Mouse (Mus musculus) mature B cell (primary cell): ENCODE results near the gene Dnm3.

Experiments used
- in situ Hi-C: fragments of 300-500 bp; cut with MboI; formaldehyde crosslinking; loops from 2 replicates; pipeline ENCODE4 v1.14.3; 2019

Gene Dnm3

DNA sequence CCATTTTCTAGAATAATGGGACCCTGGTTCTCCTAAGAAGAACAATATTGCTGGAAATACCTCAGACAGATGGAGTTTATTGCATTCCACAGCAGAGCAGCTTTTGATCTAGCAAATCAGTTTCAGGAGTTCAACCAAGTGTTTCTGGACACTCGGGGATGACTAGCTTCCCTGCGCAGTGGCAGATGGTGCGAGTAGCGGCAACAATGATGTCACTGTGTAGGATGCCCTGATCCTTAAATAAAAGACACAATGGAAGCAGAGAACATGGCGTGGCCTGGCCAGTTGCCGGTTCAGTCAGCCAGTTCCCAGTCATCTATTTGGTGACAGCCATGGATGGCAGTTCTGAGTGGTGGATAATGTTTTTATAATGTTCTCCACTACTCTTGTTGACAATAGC lies 400.4 kb downstream of the Dnm3 start:
- in situ Hi-C loops, result no loop called here

DNA sequence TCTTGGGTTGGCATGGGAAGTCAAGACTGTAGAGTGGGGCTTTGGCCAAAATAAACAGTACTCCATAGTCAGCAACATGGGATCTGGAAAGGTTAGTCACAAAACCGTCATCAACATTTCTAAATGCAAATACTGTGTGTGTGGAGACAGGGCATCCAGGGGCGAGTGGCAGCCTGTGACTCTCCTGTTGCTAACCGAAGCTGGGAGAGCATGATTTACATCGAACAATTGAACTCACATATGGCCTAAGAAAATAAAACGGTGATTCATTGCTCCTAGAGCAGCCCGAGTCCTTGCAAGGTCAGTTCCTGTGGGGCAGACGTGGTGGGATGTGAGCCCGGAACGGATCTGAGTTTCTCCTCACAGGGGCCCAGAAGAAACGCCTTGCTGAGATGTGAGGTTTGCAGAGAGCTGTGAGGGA lies 401.2 kb downstream of the Dnm3 start:
- in situ Hi-C loops, result no loop called here

DNA sequence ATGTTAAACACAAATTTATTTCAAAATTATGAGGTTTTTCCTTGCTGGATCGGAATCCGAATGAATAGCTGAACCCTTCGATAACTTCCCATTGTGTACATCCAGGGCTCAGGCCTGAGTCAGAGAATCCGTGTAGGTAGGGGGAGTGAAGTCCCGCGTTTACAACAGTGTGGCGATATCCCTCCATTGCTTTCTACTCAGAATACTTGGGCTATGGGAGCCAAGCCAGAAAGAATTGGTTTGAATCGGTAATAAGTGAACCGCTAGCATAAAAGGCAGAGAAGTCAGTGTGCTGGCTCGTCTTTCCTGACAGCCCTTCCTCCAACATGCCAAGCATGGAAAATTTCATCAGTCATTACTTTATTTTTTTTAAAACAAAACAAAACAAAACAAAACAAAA lies 402.0 kb downstream of the Dnm3 start:
- in situ Hi-C loops, result no loop called here

DNA sequence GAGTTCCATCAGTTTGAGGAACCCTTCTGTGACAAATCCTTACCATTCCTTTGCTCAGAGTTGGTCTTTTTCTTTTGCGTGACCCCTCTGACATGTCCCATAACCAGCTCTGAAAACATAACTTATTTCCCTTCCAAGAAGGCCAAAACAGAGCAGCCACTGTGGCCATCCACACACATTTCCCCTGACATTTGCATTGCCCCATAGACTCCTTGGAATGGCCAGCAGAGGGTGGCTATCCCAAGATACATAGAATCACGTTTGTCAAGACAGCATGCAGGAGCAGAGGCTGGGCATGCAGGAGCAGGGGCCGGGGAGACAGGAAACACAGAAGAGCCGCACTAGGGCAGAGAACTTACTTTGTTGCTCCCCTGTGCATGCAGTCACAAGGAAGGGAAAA lies 402.4 kb downstream of the Dnm3 start:
- in situ Hi-C loops, result no loop called here

DNA sequence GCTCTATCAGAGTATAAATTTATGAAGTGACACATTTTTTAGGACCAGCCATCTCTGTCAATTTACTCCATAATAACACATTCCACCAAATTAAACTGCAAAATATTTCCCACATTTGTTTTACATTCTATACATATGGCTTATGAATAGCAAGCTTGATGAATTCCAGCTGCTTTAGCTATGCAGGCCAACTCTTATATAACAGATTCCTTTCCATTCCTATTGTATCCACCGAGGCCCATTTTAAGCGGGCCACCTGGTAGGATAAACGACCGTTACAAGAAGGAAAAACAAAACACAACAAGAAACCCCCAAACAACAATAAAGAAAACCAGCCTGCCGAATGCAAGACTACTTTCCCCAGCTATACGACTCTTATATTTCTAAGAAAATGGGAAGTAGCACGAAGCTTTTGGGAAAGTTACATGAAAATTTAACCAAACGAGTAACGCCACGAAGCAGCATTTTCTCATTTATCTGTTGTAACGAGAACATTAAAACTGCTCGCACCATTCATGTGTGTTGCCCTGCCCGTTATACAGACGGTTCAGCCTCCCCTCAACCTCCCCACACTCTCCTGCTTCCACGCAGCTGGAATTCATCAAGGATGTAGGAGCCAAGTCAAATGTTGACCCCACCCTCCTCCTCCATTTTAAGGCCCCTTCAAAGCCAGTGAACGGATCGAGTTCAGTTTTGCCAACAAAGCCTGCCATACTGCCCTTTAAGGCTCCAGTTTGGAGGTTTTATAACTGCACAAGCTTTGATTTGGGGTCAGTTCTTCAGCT lies 403.0 kb downstream of the Dnm3 start:
- in situ Hi-C loops, result no loop called here

DNA sequence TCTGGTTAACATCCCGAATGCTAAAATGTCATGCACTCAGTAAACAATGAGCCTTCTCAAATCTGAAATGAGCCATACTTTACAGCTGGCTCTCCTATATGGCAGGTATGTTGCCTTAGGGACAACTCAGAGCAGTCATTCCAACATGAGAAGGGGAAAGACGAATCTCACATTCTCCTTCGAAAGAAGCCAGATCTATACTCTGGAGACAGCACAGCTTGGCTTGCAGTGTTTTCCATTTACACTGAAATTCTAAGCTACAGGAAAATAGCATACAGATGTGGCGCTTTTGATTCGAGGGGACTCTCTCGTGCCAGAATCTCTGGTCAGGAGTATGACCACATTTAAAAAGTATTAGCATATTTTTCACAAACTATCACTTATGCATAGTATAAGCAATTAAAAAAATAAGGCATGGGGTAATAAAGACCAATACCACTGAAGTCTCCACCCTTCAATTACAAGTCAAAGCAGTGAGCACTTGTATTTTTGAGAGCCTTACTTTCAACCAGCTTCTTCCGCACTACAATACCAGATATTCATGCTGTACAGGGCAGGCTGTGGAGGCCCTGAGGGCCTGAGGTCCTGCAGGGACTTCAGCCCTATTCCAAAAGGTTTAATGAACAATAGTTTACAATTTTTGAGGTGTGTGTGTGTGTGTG lies 404.8 kb downstream of the Dnm3 start:
- in situ Hi-C loops, result no loop called here

DNA sequence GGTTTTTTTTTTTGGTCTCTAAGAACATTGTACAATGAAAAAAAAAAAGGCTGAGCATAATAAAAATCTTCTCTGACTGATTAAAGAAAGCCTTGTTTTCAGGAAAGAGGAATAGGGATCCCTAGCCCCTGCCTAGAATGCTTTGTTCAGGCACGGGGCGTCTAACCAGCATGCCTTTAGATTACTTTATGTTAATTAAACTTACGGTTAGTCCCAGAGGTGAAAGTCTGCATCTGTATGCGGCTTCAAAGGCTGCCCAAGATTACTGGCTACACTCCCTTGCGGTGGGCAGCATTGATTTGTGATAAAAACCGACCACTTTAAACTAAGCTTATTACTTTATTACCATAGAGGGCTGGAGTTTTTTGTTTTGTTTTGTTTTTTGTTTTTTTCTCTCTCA lies 424.2 kb downstream of the Dnm3 start:
- in situ Hi-C loops, result no loop called here

DNA sequence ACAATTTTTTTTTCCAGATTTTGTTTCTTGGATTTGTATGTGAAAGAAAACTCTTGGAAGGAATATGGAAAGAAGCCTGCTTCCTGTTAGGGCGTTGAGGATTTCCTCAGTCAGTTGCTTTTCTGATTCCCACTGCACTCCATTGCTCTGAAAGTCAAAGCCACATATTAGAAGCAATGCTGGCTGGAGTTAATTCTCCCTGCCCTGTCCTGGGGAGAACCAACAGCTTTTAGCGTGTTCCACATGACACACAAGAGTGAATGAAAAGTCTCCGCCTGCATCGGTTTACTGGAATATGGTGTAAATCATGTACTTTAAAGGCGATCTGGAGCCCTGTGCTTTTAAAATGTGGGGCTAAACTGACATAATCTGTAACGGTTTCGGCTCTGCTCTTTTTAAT lies 424.6 kb downstream of the Dnm3 start:
- in situ Hi-C loops, result no loop called here

DNA sequence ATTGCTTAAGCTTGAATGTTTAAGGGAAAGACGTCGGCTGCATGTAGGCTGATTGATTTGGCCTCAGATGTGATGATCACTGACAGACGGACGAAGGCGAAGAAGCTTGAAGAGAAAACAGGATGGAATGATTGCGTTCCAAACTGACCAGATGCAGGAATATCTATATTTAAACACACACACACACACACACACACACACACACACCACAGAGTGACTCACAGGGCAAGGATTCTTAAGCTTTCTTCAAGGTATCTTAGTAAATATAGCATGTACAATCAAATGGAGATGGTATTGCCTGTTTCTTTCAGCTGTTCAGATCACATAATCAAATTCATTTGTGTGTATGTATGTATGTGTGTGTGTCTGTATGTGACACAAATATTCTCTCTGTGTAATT lies 425.1 kb downstream of the Dnm3 start:
- in situ Hi-C loops, result no loop called here

DNA sequence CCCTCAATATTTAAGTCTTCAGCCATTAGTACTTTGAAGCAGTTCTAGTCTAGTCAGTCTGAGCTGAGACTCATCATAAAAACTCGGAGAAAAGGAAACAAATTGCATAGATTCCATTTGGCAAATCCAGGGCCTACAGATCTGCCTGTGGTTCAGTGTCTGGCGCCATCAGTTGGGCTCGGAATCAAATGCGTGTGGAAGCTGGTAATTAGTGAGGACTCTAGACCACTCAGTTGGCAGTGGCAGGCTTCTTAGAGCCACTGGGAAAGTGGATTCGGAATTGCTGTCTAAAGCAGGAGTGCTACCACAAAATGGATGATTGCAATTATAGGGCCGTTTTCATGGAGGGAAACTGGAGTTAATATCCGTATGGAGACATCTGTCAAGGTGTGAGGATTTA lies 425.7 kb downstream of the Dnm3 start:
- in situ Hi-C loops, result no loop called here

DNA sequence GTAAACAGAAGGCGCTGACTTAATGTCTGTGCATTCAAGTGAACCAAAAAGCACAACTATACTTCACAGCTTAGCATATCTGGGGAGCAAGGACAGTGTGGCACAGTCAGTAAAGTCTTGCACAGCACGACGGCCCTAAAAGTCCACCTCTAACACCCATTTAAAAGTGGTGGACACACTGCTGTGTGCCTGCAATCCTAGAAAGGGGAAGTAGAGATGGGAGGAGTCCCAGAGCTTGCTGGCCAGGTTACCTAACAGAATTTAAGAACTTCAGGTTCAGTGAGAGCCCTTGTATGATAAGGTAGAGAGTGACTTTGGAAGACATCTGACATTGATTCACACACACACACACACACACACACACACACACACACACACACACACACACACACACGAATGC lies 426.1 kb downstream of the Dnm3 start:
- in situ Hi-C loops, result no loop called here

DNA sequence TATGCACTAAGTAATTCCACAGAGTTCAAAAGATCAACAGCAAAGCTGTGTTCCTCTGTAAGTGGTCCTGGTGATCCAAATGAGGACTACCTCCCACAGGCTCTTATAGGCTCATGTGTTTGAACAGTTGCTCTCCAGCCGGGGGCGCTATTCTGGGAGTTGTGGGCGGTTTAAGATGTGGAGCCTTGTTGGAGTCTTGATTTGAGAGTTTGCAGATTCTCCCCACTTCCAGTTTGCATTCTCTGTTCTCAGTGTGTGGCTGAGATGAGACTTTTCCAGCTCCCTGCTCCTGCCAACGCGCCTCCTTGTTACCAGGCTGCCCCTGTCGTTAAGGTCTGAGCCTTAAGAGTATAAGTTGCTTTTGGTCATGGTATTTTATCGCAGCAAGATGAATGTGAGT lies 430.2 kb downstream of the Dnm3 start:
- in situ Hi-C loops, result no loop called here

DNA sequence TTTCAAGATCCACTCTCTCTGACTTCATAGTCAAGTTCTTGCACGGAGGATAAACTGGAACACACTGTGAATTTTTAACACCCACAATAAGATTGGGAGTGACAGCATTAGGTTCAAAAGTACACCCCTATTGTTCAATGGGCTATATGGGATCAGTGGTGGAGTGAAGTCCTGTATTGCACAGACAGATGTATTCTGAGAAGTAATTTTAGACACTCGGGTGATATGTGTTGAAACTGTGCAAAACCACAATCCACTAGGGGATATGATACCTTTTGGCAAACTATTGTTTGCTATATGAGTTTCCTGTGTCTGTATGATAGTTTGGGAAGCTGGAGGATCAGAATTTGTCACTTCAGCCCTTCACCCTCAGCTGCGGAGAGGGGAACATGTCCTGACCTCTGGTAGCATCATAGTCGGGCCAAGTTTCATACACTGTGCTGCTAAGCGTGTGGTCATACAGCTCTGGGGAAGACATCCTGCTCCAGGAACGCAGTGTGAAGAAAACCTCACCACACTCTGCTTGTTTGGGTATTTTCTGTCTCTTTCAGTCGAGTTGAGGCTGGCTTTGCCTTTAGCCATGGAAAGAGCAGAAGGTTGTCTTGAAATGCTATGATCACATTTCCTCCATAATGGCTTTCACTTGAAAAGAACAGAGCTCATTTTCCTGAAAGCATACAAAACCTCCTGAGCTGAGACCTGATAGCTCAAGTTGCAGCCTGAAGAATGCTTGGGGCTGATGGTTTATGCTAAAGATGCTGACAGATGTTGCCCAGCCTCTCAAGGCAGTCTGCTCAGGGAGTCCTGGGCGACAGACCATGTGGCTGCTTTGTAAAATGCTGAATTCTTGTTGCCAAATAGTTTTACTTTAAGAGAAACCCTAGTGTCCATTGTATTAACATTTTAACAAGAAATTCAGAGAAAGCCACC lies 433.8 kb downstream of the Dnm3 start:
- in situ Hi-C loops, result no loop called here

DNA sequence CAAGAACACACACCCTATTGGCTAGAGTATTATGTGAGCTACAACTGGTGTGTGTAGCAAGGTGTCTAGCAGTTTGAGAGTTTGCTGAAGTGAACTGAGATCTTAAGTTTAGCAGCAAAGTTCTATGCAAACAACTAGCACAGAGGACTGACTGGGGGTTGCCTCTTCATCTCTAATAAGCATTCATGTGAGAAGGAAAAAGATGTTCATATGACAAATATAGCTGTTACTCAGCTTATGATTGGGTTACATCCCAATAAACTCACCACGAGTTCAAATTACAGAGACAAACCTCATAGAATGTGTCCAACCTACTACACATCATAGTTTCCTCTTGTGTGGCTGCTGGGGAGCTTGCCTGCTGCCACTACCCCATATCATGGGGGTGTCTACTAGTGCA lies 434.6 kb downstream of the Dnm3 start:
- in situ Hi-C loops, result no loop called here

DNA sequence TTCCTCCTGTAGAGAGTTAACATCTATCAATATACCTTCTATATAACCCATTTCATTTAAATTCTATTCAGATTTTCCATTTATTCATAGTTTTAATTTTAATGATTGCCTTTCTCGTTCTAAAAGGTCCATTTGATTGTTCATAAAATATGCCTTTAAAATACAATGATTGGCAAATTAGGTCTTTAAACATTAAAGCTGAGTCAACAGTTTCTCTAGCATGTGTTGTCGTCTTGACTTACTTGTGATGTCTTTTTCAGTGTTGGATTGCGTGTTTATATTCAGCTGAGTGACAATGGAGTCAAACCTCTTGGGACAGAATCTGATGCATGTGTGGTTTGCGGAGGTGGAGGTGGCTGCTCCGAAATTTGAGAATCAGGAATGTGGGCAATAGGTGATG lies 435.4 kb downstream of the Dnm3 start:
- in situ Hi-C loops, result no loop called here

DNA sequence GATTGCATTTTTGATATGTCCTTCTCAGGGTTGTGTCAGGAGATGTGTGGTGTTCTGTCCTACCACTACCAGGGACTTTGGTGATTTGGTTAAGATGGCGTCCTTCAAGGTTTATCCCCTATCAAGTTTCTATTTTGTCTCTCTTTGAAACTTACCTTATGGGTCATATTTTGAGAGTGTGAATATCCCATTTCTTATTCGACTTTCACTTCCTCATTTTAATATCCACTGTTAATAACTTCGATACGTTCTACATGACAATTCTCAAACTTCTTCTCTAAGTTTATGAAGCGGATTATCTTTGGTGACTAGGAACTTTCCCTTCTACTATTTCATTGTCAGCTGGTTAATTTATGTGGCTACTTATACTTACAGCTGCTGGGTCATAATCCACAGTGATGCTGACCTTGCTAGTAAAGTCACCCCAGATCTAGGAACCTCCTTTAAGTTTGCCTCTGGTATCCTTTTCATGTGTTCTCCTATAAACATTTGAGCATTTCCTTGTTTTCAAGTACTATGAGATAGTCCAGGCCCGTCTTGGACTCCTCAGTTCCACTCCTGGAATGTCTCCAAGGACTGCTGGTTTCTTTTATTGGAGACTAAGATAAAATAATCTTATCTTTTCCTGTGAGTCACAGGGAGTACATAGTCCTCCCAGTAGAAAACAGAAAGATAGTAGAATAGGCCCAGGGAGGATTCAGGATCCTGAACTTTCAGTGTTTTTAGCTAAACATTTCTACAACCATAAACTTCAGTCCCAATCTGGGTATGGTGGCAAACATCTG lies 437.2 kb downstream of the Dnm3 start:
- in situ Hi-C loops, result no loop called here

DNA sequence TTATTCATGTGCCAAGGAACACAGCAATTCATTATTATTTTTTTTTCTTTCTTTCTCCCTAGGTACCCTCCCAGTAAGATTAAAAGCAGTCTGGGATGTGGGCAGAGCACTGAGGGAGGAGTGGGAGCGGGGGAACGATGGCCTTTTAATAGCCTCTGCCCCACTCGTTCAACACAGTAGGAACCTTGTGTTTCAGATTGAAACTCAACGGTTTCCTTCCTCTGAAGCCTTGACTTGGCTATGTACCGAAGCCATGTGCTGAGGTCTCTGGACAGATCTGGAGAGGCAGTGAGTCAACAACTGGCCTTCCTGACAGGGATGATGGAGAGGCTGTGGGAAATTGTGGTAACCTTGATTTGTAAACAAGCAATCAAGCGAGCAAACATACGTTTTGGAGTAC lies 438.0 kb downstream of the Dnm3 start:
- in situ Hi-C loops, result no loop called here

DNA sequence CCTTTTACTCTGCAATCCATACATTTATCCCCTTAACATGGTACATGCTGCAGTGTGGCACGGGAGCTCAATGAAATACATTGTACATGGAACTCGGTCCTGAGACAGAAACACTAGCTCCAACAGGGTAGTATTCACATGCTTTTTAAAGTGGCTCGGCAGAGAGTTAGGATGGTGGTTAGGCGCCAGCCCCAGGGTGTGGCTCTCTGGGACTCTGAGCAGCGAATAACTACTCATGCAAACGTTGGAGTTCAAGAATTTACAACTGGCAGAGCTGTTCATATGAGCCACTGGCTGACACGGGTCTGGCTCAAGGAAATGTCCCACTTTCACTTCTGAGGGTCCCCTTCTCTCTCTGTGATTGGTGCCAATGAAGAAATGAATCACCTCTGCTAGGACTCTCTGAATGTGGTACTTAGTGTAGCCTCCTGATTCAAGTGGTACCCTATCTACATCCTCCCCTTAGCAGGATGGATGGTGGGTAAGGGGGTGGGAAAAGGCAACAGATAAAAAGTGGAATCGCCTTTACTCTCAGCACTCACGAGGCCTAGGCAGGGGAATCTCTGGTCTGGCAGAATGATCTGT lies 438.7 kb downstream of the Dnm3 start:
- in situ Hi-C loops, result no loop called here

DNA sequence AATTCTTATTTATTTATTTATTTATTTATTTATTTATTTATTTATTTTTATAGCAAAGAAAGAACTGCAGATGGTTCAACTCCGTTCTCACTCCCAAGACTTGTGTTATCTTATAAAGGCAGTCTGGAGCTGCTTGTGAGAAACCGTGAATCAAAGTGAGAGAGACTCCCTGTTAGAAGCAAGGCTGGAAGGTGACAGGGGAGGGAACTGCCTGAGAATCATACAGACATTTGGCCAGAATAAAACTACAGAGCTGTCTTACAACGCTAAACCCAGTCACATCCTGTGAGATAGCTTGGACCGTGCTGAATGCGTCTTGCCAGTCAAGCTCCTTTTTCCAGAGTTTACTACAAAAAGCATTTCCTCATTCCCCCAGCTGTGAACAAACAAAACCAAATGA lies 439.4 kb downstream of the Dnm3 start:
- in situ Hi-C loops, result no loop called here

DNA sequence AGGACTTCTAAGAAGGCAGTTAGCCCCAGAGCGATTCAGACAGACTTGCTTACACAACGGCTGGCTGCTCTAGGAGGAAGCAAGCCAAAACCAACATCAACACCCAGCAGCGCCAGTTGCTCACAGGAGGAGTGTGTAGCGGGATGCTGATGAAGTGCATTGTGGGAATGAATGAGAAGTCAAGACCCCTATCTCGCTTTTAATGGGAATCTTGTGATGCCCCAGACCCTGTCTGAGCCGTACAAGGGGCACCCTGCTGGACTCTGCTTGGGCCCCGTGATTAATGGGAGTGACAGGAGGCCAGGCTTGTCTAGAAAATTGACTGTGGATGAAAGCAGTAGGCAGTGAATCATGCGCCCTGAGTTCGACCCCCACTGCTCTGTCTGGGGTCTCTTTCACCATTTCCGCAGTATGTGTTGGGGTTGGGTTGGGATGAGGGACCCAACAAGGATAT lies 439.8 kb downstream of the Dnm3 start:
- in situ Hi-C loops, result no loop called here

DNA sequence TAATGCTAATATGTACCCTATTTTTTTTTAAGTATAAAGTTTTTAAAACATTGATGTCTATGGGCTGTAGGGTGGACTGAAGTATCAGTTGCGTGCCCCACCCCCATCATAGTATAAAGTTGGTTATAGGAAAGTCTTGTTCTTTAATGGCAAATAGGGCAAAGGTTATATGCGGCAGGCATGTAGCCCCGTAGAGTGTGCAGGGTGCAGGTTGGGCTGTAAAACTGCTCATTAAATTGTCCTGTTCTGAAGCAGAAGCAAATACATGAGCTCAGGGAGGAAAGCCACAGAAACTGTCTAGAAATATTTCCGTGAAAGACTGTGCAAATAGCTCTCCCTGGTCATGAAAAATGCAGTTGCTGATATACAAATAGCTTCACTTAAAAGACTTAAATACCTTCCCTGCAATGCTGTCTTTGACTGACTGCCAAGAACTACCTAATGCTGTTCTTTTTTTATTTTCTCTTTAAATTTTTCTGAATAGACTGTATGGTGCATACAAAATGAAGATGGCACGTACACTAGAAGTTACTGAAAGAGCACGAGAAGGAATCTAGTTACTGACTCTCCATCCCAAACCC lies 440.6 kb downstream of the Dnm3 start:
- in situ Hi-C loops, result no loop called here
